Mouse (Mus musculus) erythroblast, embryonic 14.5 days (primary cell): Measurements from ENCODE around the gene Smim17.

Source experiments
- GATA1 ChIP-seq: IDR thresholded peaks from 2 replicates; pipeline ENCODE4 v1.6.1; 2012; ENCODE audit warnings: low read length, inconsistent platforms, mixed read lengths
- TAL1 ChIP-seq: IDR thresholded peaks from 3 replicates; pipeline ENCODE4 v1.6.1; 2012; ENCODE audit warnings: low read length, inconsistent platforms, mixed read lengths

GRCm38 (mm10) chr7:6438388-6438787 is 39.9 kb downstream of the Smim17 start, which contains the start of gene Olfr1344:
- no peak for TF ChIP-seq GATA1
- TF ChIP-seq TAL1 = no peak
